Mouse (Mus musculus) MEL (cell line): ENCODE measurements around the gene Srcap. TPM values are rescaled to one million over a fixed set of nuclear protein-coding genes. Genes with fewer than 3 reads are reported as not detected.
"Not testable (repeated sequence)": the region's sequence is repeated elsewhere in the genome, so short reads cannot be mapped to it uniquely, and the experiment has no call there.

Experiments used
- DNase-seq: peaks from one replicate; pipeline ENCODE4 v3.0.0; 2011; ENCODE audit warnings: low read depth, low spot score
- H3K27ac ChIP-seq: 2 replicates; pipeline ENCODE4 v1.5.1; 2012; ENCODE audit warnings: low read depth, mild to moderate bottlenecking, control low read depth, low read length, moderate library complexity; ENCODE audit not compliant: control insufficient read depth
- H3K27me3 ChIP-seq, 2 experiments: fragments of 150-350 bp in 1 of 2; sonication (generic) in 1 of 2; 2 replicates each; pipeline ENCODE4 v1.6.1; 2012; ENCODE audit warnings: low read length in 2 of 2, mild to moderate bottlenecking in 2 of 2, improper control_type of control experiment in 1 of 2, moderate library complexity in 1 of 2; ENCODE audit not compliant: insufficient read depth in 2 of 2, control insufficient read depth in 1 of 2
- H3K36me3 ChIP-seq, 2 experiments: 2 replicates each; pipeline ENCODE4 v1.6.1; 2012 to 2014; ENCODE audit warnings: low read length in 2 of 2, improper control_type of control experiment in 1 of 2, inconsistent platforms in 1 of 2, mild to moderate bottlenecking in 1 of 2; ENCODE audit not compliant: insufficient read depth in 2 of 2, control insufficient read depth in 1 of 2
- H3K4me1 ChIP-seq, 2 experiments: fragments of 150-350 bp in 1 of 2; sonication (generic) in 1 of 2; 2 replicates each; pipeline ENCODE4 v1.6.1; 2012; ENCODE audit warnings: low read length in 2 of 2, improper control_type of control experiment in 1 of 2, mild to moderate bottlenecking in 1 of 2; ENCODE audit not compliant: insufficient read depth in 2 of 2, control insufficient read depth in 1 of 2
- H3K4me3 ChIP-seq, 2 experiments: fragments of 150-350 bp in 1 of 2; sonication (generic) in 1 of 2; 2 replicates each; pipeline ENCODE4 v1.5.1; 2012; ENCODE audit warnings: low read depth in 2 of 2, low read length in 2 of 2, mild to moderate bottlenecking in 2 of 2, moderate library complexity in 2 of 2, control low read depth in 1 of 2, improper control_type of control experiment in 1 of 2; ENCODE audit not compliant: control insufficient read depth in 1 of 2, insufficient read depth in 1 of 2
- H3K79me2 ChIP-seq: 2 replicates; pipeline ENCODE4 v1.6.1; 2012; ENCODE audit warnings: mild to moderate bottlenecking, low read length, moderate library complexity; ENCODE audit not compliant: control insufficient read depth, poor library complexity, insufficient read depth
- H3K9ac ChIP-seq: 2 replicates; pipeline ENCODE4 v1.6.1; 2012; ENCODE audit warnings: low read depth, mild to moderate bottlenecking, control low read depth, low read length, moderate library complexity; ENCODE audit not compliant: control insufficient read depth, poor library complexity, severe bottlenecking
- H3K9me3 ChIP-seq: fragments of 150-350 bp; sonication (generic); replicated peaks from 2 replicates; pipeline ENCODE4 v1.6.1; 2012; ENCODE audit warnings: mild to moderate bottlenecking, low read length, improper control_type of control experiment, moderate library complexity; ENCODE audit not compliant: insufficient read depth
- CHD1 ChIP-seq: IDR thresholded peaks from 2 replicates; pipeline ENCODE4 v1.6.1; 2012; ENCODE audit warnings: low read depth, mild to moderate bottlenecking, inconsistent platforms, low read length, improper control_type of control experiment
- CHD2 ChIP-seq: IDR thresholded peaks from 2 replicates; pipeline ENCODE4 v1.6.1; 2011; ENCODE audit warnings: low read length, improper control_type of control experiment
- E2F4 ChIP-seq: IDR thresholded peaks from 2 replicates; pipeline ENCODE4 v1.6.1; 2011; ENCODE audit warnings: low read depth, low read length, improper control_type of control experiment, borderline replicate concordance
- ETS1 ChIP-seq: IDR thresholded peaks from 2 replicates; pipeline ENCODE4 v1.6.1; 2012; ENCODE audit warnings: low read depth, mild to moderate bottlenecking, inconsistent platforms, low read length, improper control_type of control experiment, moderate library complexity
- GABPA ChIP-seq: IDR thresholded peaks from 2 replicates; pipeline ENCODE4 v1.6.1; 2012; ENCODE audit warnings: low read depth, mild to moderate bottlenecking, inconsistent platforms, low read length, improper control_type of control experiment, moderate library complexity
- GATA1 ChIP-seq: IDR thresholded peaks from 2 replicates; pipeline ENCODE4 v1.6.1; 2011; ENCODE audit warnings: low read depth, low read length, improper control_type of control experiment
- HCFC1 ChIP-seq: IDR thresholded peaks from 2 replicates; pipeline ENCODE4 v1.6.1; 2012; ENCODE audit warnings: low read depth, mild to moderate bottlenecking, inconsistent platforms, low read length, improper control_type of control experiment, moderate library complexity
- JUND ChIP-seq: IDR thresholded peaks from 2 replicates; pipeline ENCODE4 v1.6.1; 2011; ENCODE audit warnings: low read depth, mild to moderate bottlenecking, improper control_type of control experiment, low read length
- MAZ ChIP-seq: IDR thresholded peaks from 2 replicates; pipeline ENCODE4 v1.6.1; 2012; ENCODE audit warnings: low read depth, mild to moderate bottlenecking, inconsistent platforms, low read length, improper control_type of control experiment
- NELFE ChIP-seq: IDR thresholded peaks from 2 replicates; pipeline ENCODE4 v1.6.1; 2011; ENCODE audit warnings: low read depth, low read length, improper control_type of control experiment
- POLR2AphosphoS2 ChIP-seq: IDR thresholded peaks from 2 replicates; pipeline ENCODE4 v1.6.1; 2011; ENCODE audit warnings: low read length, improper control_type of control experiment
- RAD21 ChIP-seq: IDR thresholded peaks from 2 replicates; pipeline ENCODE4 v1.6.1; 2011; ENCODE audit warnings: mild to moderate bottlenecking, low read depth, low read length, improper control_type of control experiment
- TAL1 ChIP-seq: IDR thresholded peaks from 2 replicates; pipeline ENCODE4 v1.6.1; 2012; ENCODE audit warnings: mild to moderate bottlenecking, inconsistent platforms, low read length, moderate library complexity, mixed read lengths
- TCF12 ChIP-seq: IDR thresholded peaks from 2 replicates; pipeline ENCODE4 v1.6.1; 2014; ENCODE audit warnings: low read depth, mild to moderate bottlenecking, inconsistent platforms, low read length, improper control_type of control experiment, moderate library complexity
- UBTF ChIP-seq: IDR thresholded peaks from 2 replicates; pipeline ENCODE4 v1.6.1; 2012; ENCODE audit warnings: low read depth, mild to moderate bottlenecking, inconsistent platforms, low read length, improper control_type of control experiment, moderate library complexity, borderline replicate concordance; ENCODE audit not compliant: insufficient read depth
- USF1 ChIP-seq: IDR thresholded peaks from 2 replicates; pipeline ENCODE4 v1.6.1; 2014; ENCODE audit warnings: low read depth, mild to moderate bottlenecking, inconsistent platforms, low read length, improper control_type of control experiment, moderate library complexity
- ZC3H11A ChIP-seq: IDR thresholded peaks from 2 replicates; pipeline ENCODE4 v1.6.1; 2012; ENCODE audit warnings: low read depth, mild to moderate bottlenecking, inconsistent platforms, low read length, improper control_type of control experiment
- ZMIZ1 ChIP-seq: IDR thresholded peaks from 2 replicates; pipeline ENCODE4 v1.6.1; 2012; ENCODE audit warnings: low read depth, mild to moderate bottlenecking, inconsistent platforms, low read length, improper control_type of control experiment, moderate library complexity
- ZNF384 ChIP-seq: IDR thresholded peaks from 2 replicates; pipeline ENCODE4 v1.6.1; 2012; ENCODE audit warnings: low read depth, mild to moderate bottlenecking, inconsistent platforms, low read length, improper control_type of control experiment
- polyA plus RNA-seq, 2 experiments: library from polyadenylated mRNA; stranded (reverse) in 1 of 2; unstranded in 1 of 2; fragments of >175 nt in 1 of 2; fragments of >200 nt in 1 of 2; gene quantifications; 2 replicates each; pipeline versions ENCODE4 v1.2.1 to v1.2.4; 2012; ENCODE audit warnings: low replicate concordance in 2 of 2, low read depth in 1 of 2; ENCODE audit not compliant: insufficient read length in 2 of 2, insufficient read depth in 1 of 2, missing spikeins in 1 of 2
- total RNA-seq: library from RNA; depleted of rRNA; stranded (reverse); fragments of 300-350 nt; gene quantifications from 2 replicates; pipeline ENCODE4 v1.2.3, GENCODE M21; 2012

The Srcap gene
- total and polyA plus RNA-seq, 3 experiments, result 20.3 to 45.1 (median 34.3) TPM

- TF ChIP-seq POLR2AphosphoS2 (peak; percentile 85; the same call in 1 of the 2 replicates), JUND (no peak), GABPA (no peak)
Measured at GRCm38 (mm10) chr7:127511808-127512230, at the start of gene Srcap (continued).

- Histone ChIP-seq H3K4me3 (no peak overlapping the region), H3K27me3 (no peaks in the 10 kb centered on the region), H3K4me1 (no peaks in the 10 kb centered on the region), H3K27ac (no peak overlapping the region), H3K9ac (no peak overlapping the region), H3K36me3 (no peaks in the 10 kb centered on the region; a peak in 1 of 4 replicates), H3K79me2 (peaks cover 3% of the 10 kb centered on the region; the same call in 1 of the 2 replicates), H3K9me3 (no peaks in the 10 kb centered on the region)
- no peak for DNase-seq
- TF ChIP-seq POLR2AphosphoS2 (no peak), RAD21 (no peak), CHD1 (no peak), GATA1 (no peak), CHD2 (no peak), TCF12 (no peak), E2F4 (no peak), USF1 (no peak), HCFC1 (no peak), NELFE (no peak), ZC3H11A (no peak), ZNF384 (no peak), UBTF (no peak), MAZ (no peak), ETS1 (no peak), ZMIZ1 (no peak), JUND (no peak)
Measured at GRCm38 (mm10) chr7:127465191-127465590, 46.6 kb upstream of the Srcap start.

GRCm38 (mm10) chr7:127465670-127466069, 46.1 kb upstream of the Srcap start:
- H3K4me3 ChIP-seq, H3K9me3 ChIP-seq, DNase-seq, H3K36me3 ChIP-seq, H3K4me1 ChIP-seq, H3K9ac ChIP-seq, H3K79me2 ChIP-seq, H3K27ac ChIP-seq, H3K27me3 ChIP-seq: not testable (repeated sequence)
- 0 out of 2 replicates have a peak, but pooled peaks have one; percentile 19 for TF ChIP-seq TAL1
